Mouse (Mus musculus): Measurements from ENCODE around the gene Chchd3.

Chchd3 gene

DNA sequence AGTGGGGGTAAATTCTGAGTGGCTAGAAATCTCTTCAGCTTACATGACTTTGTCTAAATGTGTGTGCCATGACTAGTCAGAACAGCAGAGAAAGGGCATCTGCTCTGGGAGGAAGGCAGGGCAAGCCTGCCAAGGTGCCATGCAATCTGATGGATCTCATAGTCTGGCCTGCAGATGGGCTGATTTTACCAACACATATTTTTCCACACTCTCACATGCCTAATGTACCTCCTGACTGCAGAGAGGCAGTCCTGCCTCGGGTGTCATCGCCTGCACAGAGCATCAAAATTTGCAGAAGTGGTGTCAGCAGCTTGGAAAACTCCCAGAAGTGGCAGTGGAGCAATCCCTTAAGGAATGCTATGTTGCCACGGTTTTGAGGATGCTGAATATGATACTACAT lies 55.5 kb downstream of the Chchd3 start:
- no peak for DNase-seq (ENCODE audit: low read depth, low spot score)

DNA sequence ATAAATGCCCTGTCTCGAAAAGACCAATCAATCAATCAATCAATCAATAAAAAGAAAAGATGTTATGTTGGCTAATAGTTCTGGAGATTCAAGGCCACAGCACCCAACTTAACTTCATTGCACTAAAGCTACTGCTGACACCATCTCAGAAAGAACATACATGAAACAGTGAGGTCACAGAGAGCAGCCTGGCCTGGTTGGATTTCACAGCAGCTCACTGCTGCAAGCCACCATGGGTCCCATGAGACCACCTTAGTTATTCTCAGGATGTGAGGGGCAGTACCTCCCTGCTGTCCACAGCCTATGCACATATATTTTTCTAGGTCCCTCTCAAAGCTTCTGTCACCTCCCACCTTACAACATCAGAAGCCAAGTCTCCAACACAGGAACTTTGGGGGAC lies 57.1 kb downstream of the Chchd3 start:
- no peak for DNase-seq (ENCODE audit: low read depth, low spot score)

DNA sequence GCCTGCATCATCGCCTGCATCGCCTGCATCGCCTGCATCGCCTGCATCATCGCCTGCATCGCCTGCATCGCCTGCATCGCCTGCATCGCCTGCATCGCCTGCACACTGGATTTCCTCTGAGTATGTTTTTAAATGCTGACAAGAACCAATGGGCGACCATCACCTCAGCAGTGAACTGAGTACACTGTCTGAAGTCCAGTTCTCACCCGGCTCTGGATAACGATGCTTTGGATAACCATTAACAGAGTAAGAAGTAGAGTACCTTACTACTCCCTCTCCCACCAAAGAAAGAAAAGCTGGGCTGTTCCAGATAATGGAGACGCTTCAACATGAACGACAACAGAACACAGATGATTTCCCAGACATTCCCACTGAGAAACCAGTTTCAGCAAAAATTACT lies 58.8 kb downstream of the Chchd3 start:
- no peak for DNase-seq (ENCODE audit: low read depth, low spot score)

DNA sequence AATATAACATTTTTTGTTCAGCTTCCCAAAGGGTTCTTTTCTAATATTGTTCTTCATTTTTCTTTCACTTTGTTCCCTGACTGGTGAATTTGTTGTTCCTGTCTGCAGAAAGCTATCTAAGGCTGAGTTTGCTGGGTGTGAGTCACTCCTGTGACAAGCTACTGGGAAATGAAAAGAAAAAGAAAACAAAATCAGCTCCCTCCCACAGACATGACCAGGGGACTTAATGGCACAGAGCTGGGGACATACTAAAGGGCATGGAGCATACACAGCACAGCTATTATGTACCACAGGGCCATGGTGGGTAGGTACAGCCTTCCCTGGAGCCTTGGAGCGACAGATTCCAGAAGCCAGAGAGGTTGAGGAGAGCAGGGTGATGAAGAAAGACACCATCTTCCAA lies 63.5 kb downstream of the Chchd3 start:
- no peak for DNase-seq (ENCODE audit: low read depth, low spot score)

DNA sequence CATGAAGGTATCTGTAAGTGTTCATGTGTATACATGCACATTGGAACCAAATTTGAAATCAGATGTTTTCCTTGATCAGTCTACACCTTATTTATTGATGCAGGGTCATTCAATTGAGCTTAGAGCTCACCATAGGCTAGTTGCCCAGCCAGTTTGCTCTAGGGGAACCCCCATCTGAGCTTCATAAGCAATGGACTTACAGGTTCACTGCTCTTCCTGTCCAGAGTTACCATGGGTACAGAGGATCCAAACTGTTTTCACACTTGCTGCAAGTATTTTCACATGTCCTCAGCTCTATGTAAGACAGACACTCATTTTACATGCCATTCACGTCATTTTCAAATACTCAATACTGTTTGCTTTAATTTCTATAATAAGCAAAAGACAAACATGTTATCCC lies 66.2 kb downstream of the Chchd3 start:
- DNase-seq (ENCODE audit: low read depth, low spot score), result no peak

DNA sequence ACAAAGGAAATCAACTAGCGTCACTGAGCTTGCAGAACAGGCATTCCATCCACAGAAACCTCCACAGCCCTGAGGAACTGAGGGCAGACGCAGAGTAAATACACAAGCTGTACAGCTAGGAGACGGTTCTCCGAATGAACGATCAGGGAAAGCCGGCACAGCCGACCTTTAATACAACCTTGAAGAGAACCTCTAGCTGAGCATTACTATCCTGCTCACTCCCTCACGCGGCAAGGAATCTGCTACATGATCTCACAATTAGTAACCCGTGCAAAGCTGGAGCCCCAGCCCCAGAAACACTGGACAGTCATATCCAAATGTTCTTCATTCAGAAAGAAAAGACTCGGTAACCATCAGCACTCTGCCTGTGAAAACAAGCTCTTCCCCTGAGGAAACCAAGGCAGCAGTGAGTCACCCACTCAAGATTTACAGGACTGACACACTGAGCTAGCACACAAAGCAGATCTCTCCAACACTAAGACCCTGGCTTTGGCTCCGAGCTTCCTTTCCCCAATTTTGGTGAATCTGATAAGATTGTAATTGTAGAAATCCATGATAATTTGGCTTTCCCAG lies 69.9 kb downstream of the Chchd3 start:
- DNase-seq (ENCODE audit: low read depth, low spot score), result no peak

DNA sequence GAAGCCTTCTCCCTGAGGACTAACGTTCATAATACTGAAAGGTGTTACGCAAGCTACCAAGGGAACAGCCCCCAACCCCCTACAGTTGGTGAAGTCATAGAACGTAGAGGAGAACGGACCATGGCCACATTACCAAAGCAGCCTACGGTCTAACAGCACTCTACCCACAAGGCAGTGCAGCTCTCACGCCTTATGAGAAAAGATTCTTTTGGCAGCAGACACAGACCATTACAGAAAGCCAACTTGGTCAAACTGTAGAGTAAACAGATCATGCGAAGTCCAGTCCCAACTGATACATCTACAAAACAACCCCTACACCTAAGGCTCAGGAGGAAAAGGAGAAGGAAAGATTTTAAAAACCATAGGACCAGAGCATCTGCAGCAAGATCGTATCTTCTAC lies 71.5 kb downstream of the Chchd3 start:
- DNase-seq (ENCODE audit: low read depth, low spot score), result no peak

DNA sequence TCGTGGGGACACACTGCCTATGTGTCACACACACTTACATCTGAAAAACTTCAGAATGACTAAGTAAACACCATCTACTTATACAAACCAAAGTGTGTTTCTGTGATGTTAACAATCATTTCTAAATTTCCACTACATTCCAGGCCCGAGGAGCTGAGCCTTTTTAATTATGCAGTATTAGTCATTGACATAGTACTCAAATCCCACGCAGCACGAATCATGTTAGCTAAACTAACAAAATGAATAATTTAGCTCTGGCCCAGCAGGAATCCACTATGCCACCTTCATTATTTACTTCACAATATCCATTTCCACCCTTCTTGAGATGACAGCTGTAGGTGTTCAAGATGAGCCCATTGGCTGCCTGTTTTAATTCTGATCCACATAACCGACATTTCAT lies 76.2 kb downstream of the Chchd3 start:
- no peak for DNase-seq (ENCODE audit: low read depth, low spot score)

DNA sequence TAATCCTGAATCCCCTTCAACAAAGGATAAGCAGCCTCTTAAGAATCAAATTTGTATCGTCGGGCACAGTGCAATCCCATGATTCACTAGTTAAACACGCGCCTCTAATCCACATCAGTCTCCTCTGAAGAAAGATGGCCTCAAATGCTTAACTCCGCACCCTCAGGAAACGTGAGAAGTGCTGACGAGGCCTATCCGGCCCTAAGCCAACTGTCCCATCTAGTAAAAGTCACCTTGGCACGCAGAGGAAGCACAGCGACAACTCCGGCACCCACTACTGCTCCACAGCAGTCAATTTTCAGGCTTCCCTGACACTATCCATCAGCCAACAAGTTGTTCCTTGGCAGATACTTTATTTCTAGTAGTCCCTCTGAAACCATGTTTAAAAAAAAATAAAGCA lies 78.8 kb downstream of the Chchd3 start:
- no peak for DNase-seq (ENCODE audit: low read depth, low spot score)

DNA sequence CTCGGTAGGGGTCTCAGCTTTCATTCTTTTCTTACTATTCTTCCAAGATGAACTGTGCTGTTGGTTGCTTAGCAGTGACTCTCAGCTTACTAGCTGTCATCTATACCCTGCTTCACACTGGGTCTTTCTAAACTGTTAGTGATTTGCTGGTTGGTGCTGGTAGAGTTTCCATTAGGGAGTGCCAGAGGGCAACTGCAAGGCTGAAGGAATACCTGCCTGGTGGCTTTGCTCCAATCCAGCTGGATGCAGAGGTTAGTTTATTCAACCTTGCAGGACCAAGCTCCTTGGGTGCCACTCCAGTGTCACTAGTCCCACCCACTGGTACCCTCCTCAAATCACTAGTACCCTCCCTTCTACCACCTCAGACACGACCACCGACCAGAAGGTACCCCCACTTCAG lies 81.2 kb downstream of the Chchd3 start:
- no peak for DNase-seq (ENCODE audit: low read depth, low spot score)

DNA sequence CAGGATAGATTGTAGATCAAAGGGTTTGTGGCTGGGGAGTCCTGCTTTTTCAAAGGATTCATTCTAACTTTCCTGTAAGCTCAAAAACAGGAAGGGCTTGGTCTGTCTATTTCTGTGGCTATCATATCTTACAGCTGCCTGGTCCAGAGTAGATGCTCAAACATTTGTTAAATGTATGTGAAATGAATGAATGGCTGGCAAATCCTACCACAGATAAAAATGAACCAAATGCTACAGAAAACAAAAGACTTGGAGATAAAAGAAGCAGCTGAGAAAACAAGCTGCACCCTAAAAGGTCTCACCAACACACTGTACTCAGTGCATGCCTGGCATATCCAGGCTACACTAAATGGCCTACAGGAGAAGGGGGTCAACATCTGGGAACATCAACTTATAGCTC lies 88.1 kb downstream of the Chchd3 start:
- DNase-seq (ENCODE audit: low read depth, low spot score), result no peak

DNA sequence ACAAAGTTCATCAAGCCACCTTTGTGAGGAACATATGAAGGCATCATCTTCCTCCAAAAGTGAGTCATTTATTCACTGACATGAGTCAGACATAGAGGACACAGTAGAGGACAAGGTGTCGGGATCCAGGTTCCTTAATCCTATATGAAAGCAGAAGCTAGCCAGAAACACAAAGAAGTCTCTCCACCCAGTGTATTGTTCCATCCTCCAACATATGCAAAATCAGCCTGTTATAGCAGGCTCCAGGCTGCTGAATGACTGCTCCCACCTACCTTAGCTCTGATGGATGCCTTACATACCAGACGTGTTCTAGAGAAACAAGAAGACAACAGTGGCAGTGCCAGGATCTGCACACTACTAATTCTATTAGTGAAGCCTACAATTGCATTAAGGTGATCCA lies 91.1 kb downstream of the Chchd3 start:
- DNase-seq (ENCODE audit: low read depth, low spot score), result no peak

DNA sequence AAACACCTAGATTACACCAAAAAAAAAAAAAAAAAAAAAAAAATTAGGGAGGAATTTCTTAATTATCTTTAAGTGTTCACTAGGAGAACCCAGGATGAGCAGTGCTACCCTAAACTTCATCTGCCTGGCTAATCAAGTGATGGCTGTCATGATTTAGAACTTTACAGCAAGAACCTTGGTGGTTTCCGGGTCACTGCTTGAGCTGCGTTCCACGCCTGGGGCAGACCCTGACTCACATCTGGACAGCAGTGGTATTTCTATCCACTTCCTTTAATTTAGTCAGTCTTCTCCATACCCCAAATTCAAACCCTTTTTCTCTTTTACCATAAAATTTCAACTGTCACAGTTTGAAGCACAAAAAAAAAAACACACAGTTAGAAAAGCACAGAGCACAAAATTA lies 98.0 kb downstream of the Chchd3 start:
- no peak for DNase-seq (ENCODE audit: low read depth, low spot score)

DNA sequence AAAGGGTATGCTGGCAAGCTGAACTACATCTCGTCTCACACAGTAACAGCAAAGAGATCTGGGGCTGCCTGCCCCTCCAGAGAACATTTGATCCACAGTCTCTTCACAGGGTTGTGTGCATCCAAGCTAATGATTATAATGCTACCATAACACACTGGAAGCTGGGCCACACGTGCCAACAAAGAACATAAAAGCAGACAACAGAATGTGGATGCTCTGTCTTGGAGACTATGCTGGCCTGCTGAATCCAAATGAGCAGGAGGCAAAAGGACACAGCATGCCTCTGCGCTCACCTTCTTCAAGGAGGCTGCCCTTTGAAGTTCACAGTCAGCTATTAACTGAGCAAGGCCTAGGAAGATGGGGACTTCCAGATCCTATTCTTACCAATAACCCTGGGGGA lies 98.6 kb downstream of the Chchd3 start:
- no peak for DNase-seq (ENCODE audit: low read depth, low spot score)

DNA sequence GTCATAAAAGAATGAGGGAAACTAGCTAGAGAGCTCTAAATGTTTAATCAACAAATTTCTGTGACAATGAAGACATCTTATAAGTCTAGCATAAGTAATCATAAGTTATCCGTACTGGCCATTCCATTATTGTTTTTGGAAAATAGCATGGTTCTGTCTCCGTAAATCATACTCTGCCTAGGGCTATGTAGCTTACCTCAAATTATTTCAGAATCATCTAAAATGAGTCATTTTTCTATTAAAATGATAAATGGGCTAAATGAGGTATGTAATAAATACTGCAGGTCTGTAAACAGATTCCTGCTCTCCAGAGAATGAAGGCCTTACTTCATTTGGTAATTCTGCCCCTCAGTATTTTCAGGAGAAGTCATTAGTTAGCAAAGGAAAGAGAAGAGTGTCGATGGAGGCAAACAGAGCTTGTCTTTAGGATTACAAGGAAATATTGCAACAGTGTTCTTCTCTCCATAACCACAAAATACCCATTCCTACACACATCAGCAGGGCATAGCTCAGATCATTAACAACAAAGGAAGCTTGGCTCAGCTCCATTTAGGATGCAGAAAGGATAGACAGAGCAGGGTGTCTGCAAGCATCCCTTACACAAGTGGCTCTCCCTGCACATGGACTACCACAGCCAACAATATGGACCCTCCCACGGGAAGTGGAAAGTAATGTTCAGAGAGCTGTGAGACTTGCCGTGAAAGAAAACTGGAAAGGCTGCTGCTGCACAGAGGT lies 100.1 kb downstream of the Chchd3 start:
- no peak for DNase-seq (ENCODE audit: low read depth, low spot score)

DNA sequence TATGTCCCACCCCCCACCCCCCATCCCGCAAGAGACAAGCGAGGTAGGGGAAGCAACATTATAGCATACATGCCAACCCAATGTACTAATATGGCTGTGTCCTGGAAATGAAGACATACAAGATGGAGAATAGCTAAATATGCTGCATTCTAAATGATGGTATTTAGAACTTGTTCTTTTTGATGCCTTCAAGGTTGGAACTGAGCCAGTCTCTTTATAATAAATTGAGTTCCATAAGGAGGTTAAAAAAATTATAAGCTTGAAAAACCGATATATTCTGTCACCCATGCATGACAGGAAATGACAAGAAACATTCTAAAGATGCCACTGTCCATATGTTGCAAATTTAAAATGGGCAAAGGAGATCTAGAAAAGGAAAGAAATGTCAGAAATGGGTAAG lies 104.6 kb downstream of the Chchd3 start:
- no peak for DNase-seq (ENCODE audit: low read depth, low spot score)

DNA sequence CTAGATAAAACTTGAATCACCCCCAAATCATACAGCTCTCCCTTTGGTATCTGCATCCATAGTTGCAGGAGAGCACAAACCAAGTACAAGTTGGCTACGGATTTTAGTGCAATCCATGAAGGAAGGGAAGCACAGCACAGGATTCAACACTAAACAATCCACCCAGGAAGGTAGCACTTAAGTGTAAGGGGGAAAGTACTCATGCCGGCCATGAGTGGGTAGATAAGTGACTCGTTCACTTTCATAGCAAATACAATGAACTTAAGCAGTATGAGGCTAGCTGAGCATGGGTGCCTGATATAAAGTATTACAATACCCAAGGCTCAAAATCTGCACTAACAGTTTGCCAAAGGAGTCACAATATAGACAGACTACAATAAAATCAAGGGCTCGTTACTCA lies 109.1 kb downstream of the Chchd3 start:
- DNase-seq (ENCODE audit: low read depth, low spot score), result no peak

DNA sequence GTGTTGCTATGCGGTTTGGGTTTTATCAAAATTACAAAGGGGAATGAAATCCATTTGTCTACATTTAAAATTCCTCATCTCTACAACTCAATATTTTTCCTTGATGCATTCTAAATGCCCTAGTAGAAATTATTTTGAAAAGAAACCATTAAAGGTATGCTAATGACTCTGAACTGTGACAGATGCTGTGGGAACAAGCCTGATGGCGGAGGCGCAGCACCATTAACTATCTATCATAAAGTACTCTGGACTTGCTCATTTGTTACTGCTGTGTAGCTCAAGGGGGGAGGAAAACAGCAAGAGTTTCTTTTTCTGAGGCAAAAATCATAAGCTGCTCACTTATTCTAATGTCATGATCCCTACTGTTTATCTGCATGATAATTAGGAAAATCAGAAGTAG lies 110.4 kb downstream of the Chchd3 start:
- DNase-seq (ENCODE audit: low read depth, low spot score), result no peak

DNA sequence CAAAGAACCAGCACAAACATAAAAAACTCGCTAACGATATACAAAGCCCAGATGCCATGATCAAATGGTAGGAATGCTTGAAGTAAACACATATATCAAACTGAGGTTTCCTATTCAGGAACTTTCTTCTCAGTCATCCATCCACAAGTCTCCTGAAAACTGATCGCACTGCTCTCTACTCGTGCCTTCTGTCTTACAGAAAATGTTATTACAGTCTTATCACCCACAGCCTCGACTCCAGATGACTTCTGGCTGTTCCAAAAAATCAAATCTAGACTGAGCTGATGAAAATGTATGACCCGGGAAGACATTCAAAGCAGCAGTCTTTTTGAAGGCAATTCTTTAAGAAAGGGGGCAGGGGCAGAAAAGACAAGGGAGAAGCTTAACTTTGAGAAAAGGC lies 112.8 kb downstream of the Chchd3 start:
- no peak for DNase-seq (ENCODE audit: low read depth, low spot score)

DNA sequence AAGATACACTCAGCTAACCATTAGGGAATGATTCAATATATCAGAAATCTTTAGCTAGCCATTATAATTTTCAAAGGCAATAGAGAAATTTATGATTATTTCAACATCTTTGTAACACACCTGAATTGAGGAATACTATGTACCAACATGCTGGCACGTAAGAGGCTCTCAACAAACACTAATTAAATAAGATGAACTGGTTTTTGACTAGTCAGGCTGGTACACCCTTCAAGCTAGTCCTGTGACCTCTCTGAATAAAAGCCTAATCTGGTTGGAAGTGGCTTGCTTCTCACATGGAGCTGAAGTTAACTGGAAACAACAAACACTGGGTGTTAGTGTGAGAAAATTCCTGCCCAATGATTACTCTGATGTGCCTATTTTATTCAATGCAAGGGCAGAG lies 115.1 kb downstream of the Chchd3 start:
- DNase-seq (ENCODE audit: low read depth, low spot score), result no peak

DNA sequence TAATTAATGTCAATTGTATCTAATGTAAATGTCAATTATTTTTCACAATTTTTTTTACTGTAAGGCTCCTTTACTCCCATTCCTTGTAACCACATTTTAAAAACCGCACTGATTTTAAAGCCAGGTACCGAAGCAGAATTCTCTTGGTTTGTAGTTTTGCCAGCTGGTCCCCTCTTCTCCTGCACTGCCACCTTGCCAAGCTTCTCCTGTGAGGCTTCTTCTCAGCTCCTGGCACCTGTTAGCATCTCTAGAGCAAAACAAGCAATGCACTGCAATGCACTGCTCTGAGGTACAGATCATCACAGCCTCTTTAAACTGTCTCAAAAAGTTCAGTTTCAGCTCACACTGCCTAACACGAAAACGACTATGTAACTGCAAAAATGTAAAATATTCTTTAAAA lies 116.4 kb downstream of the Chchd3 start:
- no peak for DNase-seq (ENCODE audit: low read depth, low spot score)

DNA sequence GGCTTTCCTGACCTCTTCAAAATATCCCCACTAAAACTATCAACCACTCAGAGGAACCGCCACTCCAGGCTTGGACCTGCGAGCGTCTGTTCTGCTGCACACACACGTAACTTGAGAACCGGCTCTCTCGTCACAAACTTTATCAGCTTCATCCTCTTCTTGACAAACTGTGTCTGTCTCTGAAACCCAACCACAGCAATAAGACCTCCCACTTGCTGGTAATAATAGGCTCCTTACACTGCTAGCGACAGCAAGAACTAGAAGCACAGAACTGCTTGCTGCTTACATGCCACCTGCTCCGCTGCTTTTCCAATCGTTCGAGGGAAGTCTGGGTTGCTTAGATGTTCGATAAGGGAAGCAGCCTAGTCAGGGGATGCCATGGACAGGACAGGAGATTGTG lies 119.8 kb downstream of the Chchd3 start:
- no peak for DNase-seq (ENCODE audit: low read depth, low spot score)

DNA sequence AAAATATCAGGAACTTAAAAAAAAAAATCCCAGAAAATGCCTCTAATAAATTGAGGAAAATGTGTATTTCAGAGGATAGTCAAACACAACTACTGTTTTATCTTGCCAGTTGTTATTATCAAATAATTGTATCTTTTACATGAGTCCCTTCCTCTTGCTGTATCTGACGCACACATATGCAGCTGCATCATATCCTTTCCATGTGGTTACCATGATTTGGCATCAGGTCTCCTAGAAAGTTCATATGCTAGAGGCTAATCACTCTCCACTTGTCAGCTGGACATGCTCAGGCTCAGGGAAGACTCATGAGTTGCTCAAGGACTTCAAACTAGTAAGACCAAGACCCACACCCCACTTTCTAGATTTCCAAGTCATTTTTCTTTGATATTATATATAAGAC lies 122.4 kb downstream of the Chchd3 start:
- DNase-seq (ENCODE audit: low read depth, low spot score), result no peak

DNA sequence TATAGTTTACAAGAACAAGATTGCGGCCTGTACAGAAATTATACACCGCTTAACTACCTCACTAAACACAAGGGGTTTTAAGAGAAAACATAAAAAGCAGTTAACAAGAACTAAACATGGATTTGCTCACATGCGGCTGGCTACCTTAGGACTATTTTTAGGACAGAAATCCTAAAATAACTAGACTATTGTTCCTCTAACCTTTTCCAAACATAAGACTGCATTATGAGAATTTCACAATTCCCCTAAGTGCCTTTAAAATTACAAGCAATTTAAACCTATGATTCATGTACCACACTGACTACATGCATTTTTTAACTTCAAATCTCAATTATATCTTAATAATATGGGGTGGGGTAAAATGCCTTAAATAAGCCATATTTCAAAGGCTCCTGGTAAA lies 123.3 kb downstream of the Chchd3 start:
- DNase-seq (ENCODE audit: low read depth, low spot score), result no peak

Data from telencephalon, adult 2 months (tissue).